Mouse (Mus musculus) heart, embryonic 13.5 days (tissue): ENCODE measurements around the gene Gm15217. TPM values are rescaled to one million over a fixed set of nuclear protein-coding genes. Genes with fewer than 3 reads are reported as not detected.
A peak's percentile ranks its signal among the peaks of the same experiment; 100 is the strongest.

ENCODE experiments used
- ATAC-seq: fragments of 200-750 bp; cut with Nextera tagmentation; 2 replicates; pipeline ENCODE4 v1.8.0; 2017; ENCODE audit warnings: moderate TSS enrichment; ENCODE audit not compliant: insufficient number of reproducible peaks, low FRiP score, low TSS enrichment; ENCODE audit errors: extremely low read depth
- H3K27ac ChIP-seq: fragments of 300-500 bp; sonication (generic); replicated peaks from 2 replicates; pipeline ENCODE4 v1.5.1; 2015; ENCODE audit warnings: moderate library complexity, mild to moderate bottlenecking, inconsistent platforms
- H3K27me3 ChIP-seq: fragments of 300-500 bp; sonication (generic); replicated peaks from 2 replicates; pipeline ENCODE4 v1.6.1; 2015; ENCODE audit warnings: mild to moderate bottlenecking, inconsistent platforms
- H3K36me3 ChIP-seq: fragments of 300-500 bp; sonication (generic); 2 replicates; pipeline ENCODE4 v1.6.1; 2015; ENCODE audit warnings: mild to moderate bottlenecking, inconsistent platforms
- H3K4me1 ChIP-seq: fragments of 300-500 bp; sonication (generic); 2 replicates; pipeline ENCODE4 v1.6.1; 2015; ENCODE audit warnings: inconsistent platforms
- H3K4me2 ChIP-seq: fragments of 300-500 bp; sonication (generic); 2 replicates; pipeline ENCODE4 v1.6.1; 2015; ENCODE audit warnings: inconsistent platforms, mild to moderate bottlenecking, moderate library complexity
- H3K4me3 ChIP-seq: fragments of 300-500 bp; sonication (generic); 2 replicates; pipeline ENCODE4 v1.5.1; 2015; ENCODE audit warnings: moderate library complexity, mild to moderate bottlenecking, inconsistent platforms
- H3K9ac ChIP-seq: fragments of 300-500 bp; sonication (generic); 2 replicates; pipeline ENCODE4 v1.6.1; 2015; ENCODE audit warnings: inconsistent platforms, mild to moderate bottlenecking, moderate library complexity
- H3K9me3 ChIP-seq: fragments of 300-500 bp; sonication (generic); 2 replicates; pipeline ENCODE4 v1.6.1; 2016; ENCODE audit warnings: inconsistent platforms
- WGBS: fragments of 180-500 bp; shearing (Covaris S2); methylation state at CpG from one replicate; pipeline ENCODE4 v1.1.7; 2015; ENCODE audit warnings: mixed read lengths; 5-methylcytosine and 5-hydroxymethylcytosine counted together
- polyA plus RNA-seq: library from polyadenylated mRNA; unstranded; fragments of >200 nt; fragmentation: Nextera tagmentation; extraction: Ambion mirVana; gene quantifications from 2 replicates; pipeline ENCODE4 v1.2.1, GENCODE M21; 2015

The Gm15217 gene
- not detected in 2 replicates for polyA plus RNA-seq

DNA sequence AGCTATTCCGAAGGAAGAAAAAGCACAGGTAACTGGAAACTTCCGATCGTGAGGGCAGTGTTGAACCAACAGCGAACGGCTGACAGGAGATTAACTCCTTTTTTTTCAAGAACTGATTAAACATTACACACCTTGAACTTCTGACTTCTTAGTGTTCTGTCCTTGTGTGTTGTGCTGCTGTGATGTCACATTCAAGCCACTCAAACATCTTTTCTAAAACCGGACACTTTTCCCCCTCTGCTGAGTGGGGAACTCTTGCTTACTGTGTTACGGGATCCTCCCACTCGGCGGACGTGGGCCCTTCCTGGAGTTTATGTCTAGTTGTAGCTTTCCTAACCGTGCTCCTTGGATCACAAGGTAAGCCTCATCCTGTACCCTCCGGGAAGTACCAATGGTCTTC, at the start of gene Gm15217:
Gene Gm15217, plus strand, starts transcription at position 130 of the 400 bp plus-strand sequence.
- Histone ChIP-seq H3K27me3 (peaks cover 20% of the 10 kb centered on the region), H3K4me3 (peak within 1 kb of the TSS; percentile 45), H3K27ac (no peak within 1 kb of the TSS), H3K9ac (peak within 1 kb of the TSS; percentile 75), H3K9me3 (no peaks in the 10 kb centered on the region), H3K36me3 (peaks cover 15% of the 10 kb centered on the region), H3K4me2 (peak within 1 kb of the TSS; percentile 76), H3K4me1 (peaks cover 27% of the 10 kb centered on the region)
- ATAC-seq = no peak
- 79% methylated on average over 12 of the region's 12 CpGs for WGBS

- Histone ChIP-seq H3K36me3 (no peaks in the 10 kb centered on the region), H3K9me3 (no peaks in the 10 kb centered on the region), H3K27ac (no peak overlapping the region), H3K27me3 (no peaks in the 10 kb centered on the region), H3K4me1 (no peaks in the 10 kb centered on the region), H3K4me3 (no peak overlapping the region), H3K9ac (no peak overlapping the region), H3K4me2 (no peak overlapping the region)
- WGBS = 75% methylated on average over 8 of the region's 8 CpGs
- ATAC-seq = no peak
Measured at GRCm38 (mm10) chr14:46333421-46334237, 45.6 kb upstream of the Gm15217 start.

GRCm38 (mm10) chr14:46338801-46339200, 40.4 kb upstream of the Gm15217 start:
- WGBS = 57% methylated on average over 11 of the region's 11 CpGs
- no peak overlapping the region for H3K27ac ChIP-seq
- no peak for ATAC-seq

DNA sequence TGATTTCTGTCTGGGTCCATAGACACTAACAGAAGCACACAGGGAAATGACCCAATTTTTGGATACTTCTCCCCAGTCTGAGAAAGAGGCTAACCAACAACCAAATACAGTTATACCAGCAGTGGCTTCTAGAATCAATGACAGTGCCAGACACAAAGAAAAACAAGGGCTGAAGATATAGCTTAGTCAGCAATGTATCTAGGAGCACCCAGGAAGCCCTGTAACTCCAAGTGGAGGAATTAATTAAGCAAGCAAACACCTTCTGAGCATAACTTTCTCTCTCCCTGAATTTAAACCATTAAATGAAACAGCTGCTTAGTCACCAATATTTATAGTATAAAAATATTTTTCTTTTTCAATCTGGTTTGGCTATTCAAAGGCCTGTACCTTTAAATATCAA, 34.5 kb upstream of the Gm15217 start:
- Histone ChIP-seq H3K9me3 (peaks cover 9% of the 10 kb centered on the region), H3K4me3 (no peak overlapping the region), H3K27me3 (no peaks in the 10 kb centered on the region), H3K4me1 (no peaks in the 10 kb centered on the region), H3K4me2 (no peak overlapping the region), H3K27ac (no peak overlapping the region), H3K36me3 (no peaks in the 10 kb centered on the region), H3K9ac (no peak overlapping the region)
- no peak for ATAC-seq

More at GRCm38 (mm10) chr14:46338801-46339200, 40.4 kb upstream of the Gm15217 start:
- Histone ChIP-seq H3K9me3 (no peaks in the 10 kb centered on the region), H3K4me3 (no peak overlapping the region), H3K36me3 (no peaks in the 10 kb centered on the region), H3K27me3 (no peaks in the 10 kb centered on the region), H3K9ac (no peak overlapping the region), H3K4me1 (no peaks in the 10 kb centered on the region), H3K4me2 (no peak overlapping the region)

GRCm38 (mm10) chr14:46357286-46357685, 21.9 kb upstream of the Gm15217 start:
- Histone ChIP-seq H3K9me3 (no peaks in the 10 kb centered on the region), H3K4me1 (no peaks in the 10 kb centered on the region), H3K9ac (no peak overlapping the region), H3K27ac (no peak overlapping the region), H3K27me3 (no peaks in the 10 kb centered on the region), H3K36me3 (no peaks in the 10 kb centered on the region), H3K4me2 (no peak overlapping the region), H3K4me3 (no peak overlapping the region)
- 66% methylated on average over 7 of the region's 7 CpGs for WGBS
- ATAC-seq = no peak

DNA sequence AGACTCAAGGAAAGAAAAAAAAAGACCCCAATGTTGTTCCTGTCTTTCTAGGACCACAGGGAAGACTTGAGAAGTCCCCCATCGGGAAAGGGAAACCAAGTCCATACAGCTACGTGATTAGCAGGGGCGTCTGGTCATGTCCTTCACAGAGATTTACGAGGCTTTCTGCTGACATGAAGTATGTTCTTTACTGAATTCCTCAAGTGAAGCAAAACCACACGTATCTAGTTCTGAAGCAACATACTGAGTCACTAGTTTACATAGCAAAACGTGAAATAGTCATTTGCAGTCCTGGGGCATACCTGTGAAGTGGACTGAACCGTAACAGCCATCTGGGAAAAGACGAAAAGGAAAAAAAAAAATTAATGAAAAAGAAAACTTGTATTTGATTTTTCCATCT, 21.5 kb upstream of the Gm15217 start:
- no peak for ATAC-seq
- no peaks in the 10 kb centered on the region for H3K27me3 ChIP-seq
- WGBS = 73% methylated on average over 8 of the region's 8 CpGs
- no peak overlapping the region for H3K4me3 ChIP-seq
- H3K27ac ChIP-seq = no peak overlapping the region
- no peaks in the 10 kb centered on the region for H3K4me1 ChIP-seq
- no peak overlapping the region for H3K9ac ChIP-seq
- no peaks in the 10 kb centered on the region for H3K36me3 ChIP-seq
- no peaks in the 10 kb centered on the region for H3K9me3 ChIP-seq
- H3K4me2 ChIP-seq = no peak overlapping the region

DNA sequence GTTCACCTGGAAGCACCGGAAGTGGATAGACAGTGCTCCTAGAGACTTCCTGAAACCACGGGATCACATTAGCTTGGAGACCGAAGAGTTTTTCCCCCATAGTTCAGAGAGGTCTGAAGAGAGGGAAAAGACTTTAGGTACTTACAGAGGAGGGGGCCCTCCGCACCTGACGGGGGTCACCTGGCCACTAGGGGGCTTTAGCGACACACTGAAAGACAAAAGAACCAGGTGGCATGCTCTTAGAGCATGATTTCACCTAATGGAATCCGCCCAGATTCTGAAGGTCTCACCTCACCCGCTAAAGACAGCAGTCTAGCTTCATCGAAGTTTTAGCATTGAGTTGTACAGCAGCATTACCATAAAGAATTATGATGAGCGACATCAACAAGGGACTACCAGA, 16.0 kb upstream of the Gm15217 start:
- ATAC-seq = no peak
- no peak overlapping the region for H3K4me3 ChIP-seq
- no peaks in the 10 kb centered on the region for H3K27me3 ChIP-seq
- no peaks in the 10 kb centered on the region for H3K36me3 ChIP-seq
- no peaks in the 10 kb centered on the region for H3K9me3 ChIP-seq
- H3K9ac ChIP-seq = no peak overlapping the region
- 36% methylated on average over 10 of the region's 10 CpGs for WGBS
- no peak overlapping the region for H3K27ac ChIP-seq
- no peak overlapping the region for H3K4me2 ChIP-seq
- H3K4me1 ChIP-seq = no peaks in the 10 kb centered on the region

DNA sequence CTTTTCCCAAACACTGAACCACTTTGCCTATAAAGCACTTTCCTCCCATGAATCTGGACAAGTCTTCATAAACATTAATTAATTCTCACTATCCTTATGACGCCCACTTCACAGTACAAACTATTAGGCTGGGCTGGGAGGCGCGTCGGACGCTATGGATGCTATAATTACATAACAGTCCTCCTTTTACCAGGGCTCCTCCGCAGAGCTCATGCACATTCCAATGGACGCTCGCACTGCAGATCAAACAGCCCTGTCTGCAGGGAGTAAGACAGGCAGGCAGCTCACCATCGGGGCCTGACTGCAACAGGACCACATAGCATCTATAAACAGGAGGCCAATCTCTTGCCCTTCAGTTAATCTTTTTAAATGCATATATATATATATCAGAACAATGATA, 6.8 kb upstream of the Gm15217 start:
- Histone ChIP-seq H3K4me1 (0 out of 2 replicates have a peak, but pooled peaks cover 3% of the 10 kb centered on the region), H3K27ac (no peak overlapping the region), H3K9ac (no peak overlapping the region), H3K4me2 (no peak overlapping the region), H3K4me3 (no peak overlapping the region), H3K36me3 (no peaks in the 10 kb centered on the region), H3K9me3 (no peaks in the 10 kb centered on the region), H3K27me3 (no peaks in the 10 kb centered on the region)
- ATAC-seq = no peak
- WGBS = 31% methylated on average over 9 of the region's 9 CpGs

GRCm38 (mm10) chr14:46375796-46376195, 3.4 kb upstream of the Gm15217 start:
- 53% methylated on average over 5 of the region's 5 CpGs for WGBS
- H3K4me3 ChIP-seq = no peak overlapping the region
- no peak overlapping the region for H3K4me2 ChIP-seq
- H3K9ac ChIP-seq = no peak overlapping the region
- H3K27me3 ChIP-seq = peaks cover 7% of the 10 kb centered on the region; the same call in 1 of the 2 replicates
- H3K9me3 ChIP-seq = no peaks in the 10 kb centered on the region
- no peak for ATAC-seq
- H3K4me1 ChIP-seq = peaks cover 14% of the 10 kb centered on the region
- no peaks in the 10 kb centered on the region for H3K36me3 ChIP-seq
- no peak overlapping the region for H3K27ac ChIP-seq

GRCm38 (mm10) chr14:46380286-46380721, 1.1 kb downstream of the Gm15217 start:
- Histone ChIP-seq H3K36me3 (peaks cover 16% of the 10 kb centered on the region), H3K4me3 (peak overlapping the region; percentile 45), H3K27ac (no peak overlapping the region), H3K27me3 (peaks cover 21% of the 10 kb centered on the region), H3K4me1 (peaks cover 31% of the 10 kb centered on the region), H3K4me2 (peak overlapping the region; percentile 76), H3K9ac (peak overlapping the region; percentile 75), H3K9me3 (no peaks in the 10 kb centered on the region)
- no peak for ATAC-seq
- WGBS = 13% methylated on average over 28 of the region's 31 CpGs

DNA sequence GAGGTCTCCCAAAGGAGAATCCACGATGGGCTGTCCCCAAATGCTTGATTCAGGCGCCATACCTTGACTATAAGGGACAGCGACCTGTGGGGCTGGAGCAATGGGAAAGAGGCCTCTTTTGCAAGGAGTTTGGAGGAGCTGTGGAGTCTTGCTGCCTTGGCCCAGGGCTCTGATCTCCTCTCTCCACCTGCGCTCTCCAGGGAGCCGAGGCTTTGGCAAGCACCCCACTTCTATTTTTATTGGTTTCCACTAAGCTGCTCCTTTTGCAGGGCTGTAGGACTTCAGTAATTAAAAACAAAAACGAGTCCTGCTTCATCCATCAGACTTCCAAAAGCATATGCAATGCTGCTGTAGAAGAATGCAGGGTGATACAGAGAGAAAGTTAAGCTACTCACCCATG, 2.2 kb downstream of the Gm15217 start:
- WGBS = 51% methylated on average over 6 of the region's 6 CpGs
- no peak overlapping the region for H3K4me2 ChIP-seq
- no peak for ATAC-seq
- peaks cover 41% of the 10 kb centered on the region for H3K4me1 ChIP-seq
- peaks cover 16% of the 10 kb centered on the region for H3K36me3 ChIP-seq
- H3K9ac ChIP-seq = no peak overlapping the region
- no peaks in the 10 kb centered on the region for H3K9me3 ChIP-seq
- no peak overlapping the region for H3K27ac ChIP-seq
- H3K4me3 ChIP-seq = no peak overlapping the region
- peaks cover 21% of the 10 kb centered on the region for H3K27me3 ChIP-seq
